16 mouse cellular contexts compared by ENCODE assay signal in the genomic region with DNA sequence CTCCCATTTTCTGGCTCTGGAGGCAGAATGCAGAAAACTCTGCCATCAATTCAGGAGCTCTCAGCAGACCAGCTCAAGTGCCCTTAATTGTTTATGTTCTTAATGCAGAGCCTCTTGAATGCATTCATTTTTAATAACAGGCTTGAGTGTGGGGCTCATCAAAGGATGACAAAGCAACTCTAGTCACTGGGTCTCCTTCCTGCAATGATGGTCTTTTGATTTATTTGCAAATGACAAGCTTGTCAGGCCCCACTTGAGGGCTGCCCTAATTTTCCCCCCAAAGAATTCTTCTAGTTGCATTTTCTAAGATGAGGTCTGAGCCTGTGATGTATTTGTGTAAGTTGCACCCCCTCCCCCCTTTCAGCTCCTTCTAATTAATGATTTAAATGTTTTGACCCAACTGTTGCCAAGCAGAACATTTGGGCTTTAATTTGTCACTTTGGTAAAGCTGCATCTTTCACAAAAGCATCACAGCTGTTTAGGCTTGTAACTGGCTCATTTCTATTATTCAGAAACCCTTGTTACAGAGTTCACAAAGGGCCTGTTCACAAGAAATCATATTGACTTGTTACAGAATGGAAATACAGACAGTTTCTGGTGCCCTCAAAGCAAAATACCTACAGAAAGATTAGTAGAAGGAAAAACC. TPM values are rescaled to one million over a fixed set of nuclear protein-coding genes. Genes with fewer than 3 reads are reported as not detected.
DNase-seq lines count a peak whose midpoint lies in the region; ATAC-seq and TF ChIP-seq lines count a peak whose summit lies in the region.
"Had no signal": no experiment of that assay in that cellular context is flagged by ENCODE, and none has a peak within 500 bp of the region (broad histone marks: within the 10 kb centered on the region; RNA-seq: fewer than 3 reads in every experiment).

No protein-coding gene starts in this region.

- H3K27me3 ChIP-seq in intestine, embryonic 16.5 days (replicated peaks; ENCODE audit: control insufficient read depth, insufficient read depth, low read length): no peaks in the 10 kb centered on the region
- H3K27me3 ChIP-seq in intestine, embryonic 15.5 days (replicated peaks): no peaks in the 10 kb centered on the region
- no peaks in the 10 kb centered on the region for H3K27me3 ChIP-seq in midbrain, embryonic 15.5 days (replicated peaks)
- no peaks in the 10 kb centered on the region for H3K27me3 ChIP-seq in midbrain, postnatal 0 days (ENCODE audit: insufficient read depth, low read length)
- no peaks in the 10 kb centered on the region for H3K27me3 ChIP-seq in forebrain, embryonic 14.5 days (replicated peaks; ENCODE audit: control insufficient read depth, insufficient read depth, low read length)
- H3K27me3 ChIP-seq: limb, embryonic 13.5 days; liver, embryonic 13.5 days had no signal

- H3K36me3 ChIP-seq in intestine, embryonic 16.5 days (ENCODE audit: control insufficient read depth, insufficient read depth, low read length): no peaks in the 10 kb centered on the region
- H3K36me3 ChIP-seq in intestine, embryonic 15.5 days: no peaks in the 10 kb centered on the region
- H3K36me3 ChIP-seq in midbrain, embryonic 15.5 days (replicated peaks): no peaks in the 10 kb centered on the region
- H3K36me3 ChIP-seq in midbrain, postnatal 0 days (ENCODE audit: insufficient read depth, low read length): peaks cover 6% of the 10 kb centered on the region; the same call in 1 of the 2 replicates
- H3K36me3 ChIP-seq in forebrain, embryonic 14.5 days (ENCODE audit: control insufficient read depth, insufficient read depth, low read length): peaks cover 7% of the 10 kb centered on the region; the same call in 1 of the 2 replicates

- no peak for DNase-seq in midbrain, postnatal 0 days (ENCODE audit: low spot score)
- DNase-seq in forebrain, embryonic 14.5 days (ENCODE audit: low spot score): peak; percentile 86
- DNase-seq in thymus, postnatal 25 days: no peak
- no peak for DNase-seq in cerebellum, postnatal 10 days
- DNase-seq: adrenal gland, postnatal 36 days; B cell, adult 2 months; cerebellum, adult 2 months; layer of hippocampus, postnatal 36 days; liver, embryonic 13.5 days; midbrain, embryonic 14.5 days; right cerebral cortex, adult 18-20 months had no signal

- H3K27ac ChIP-seq in intestine, embryonic 16.5 days (ENCODE audit: low read length): no peak overlapping the region
- no peak overlapping the region for H3K27ac ChIP-seq in intestine, embryonic 15.5 days
- no peak overlapping the region for H3K27ac ChIP-seq in midbrain, embryonic 15.5 days
- no peak overlapping the region for H3K27ac ChIP-seq in midbrain, postnatal 0 days (ENCODE audit: low read depth, low read length)
- no peak overlapping the region; the same call in 1 of the 2 replicates for H3K27ac ChIP-seq in forebrain, embryonic 14.5 days (ENCODE audit: low read depth, low read length)
- H3K27ac ChIP-seq: limb, embryonic 13.5 days; liver, embryonic 13.5 days had no signal

- no peaks in the 10 kb centered on the region for H3K9me3 ChIP-seq in intestine, embryonic 16.5 days (ENCODE audit: control insufficient read depth, low read length)
- no peaks in the 10 kb centered on the region for H3K9me3 ChIP-seq in intestine, embryonic 15.5 days
- H3K9me3 ChIP-seq in midbrain, embryonic 15.5 days: no peaks in the 10 kb centered on the region
- no peaks in the 10 kb centered on the region for H3K9me3 ChIP-seq in midbrain, postnatal 0 days (ENCODE audit: low read length)
- no peaks in the 10 kb centered on the region for H3K9me3 ChIP-seq in forebrain, embryonic 14.5 days (replicated peaks; ENCODE audit: control insufficient read depth, low read length)
- H3K9me3 ChIP-seq: limb, embryonic 13.5 days; liver, embryonic 13.5 days had no signal

- peak; percentile 36; the same call in 1 of the 2 replicates for ATAC-seq in intestine, embryonic 16.5 days
- ATAC-seq in intestine, embryonic 15.5 days: no peak
- peak; percentile 35; the same call in 1 of the 2 replicates for ATAC-seq in midbrain, embryonic 15.5 days (replicated peaks)
- ATAC-seq in midbrain, postnatal 0 days (ENCODE audit: low FRiP score): no peak
- peak; percentile 88 for ATAC-seq in forebrain, embryonic 14.5 days
- ATAC-seq: inflammation-experienced regulatory T-cells, adult 6 months had no signal

- H3K4me1 ChIP-seq in intestine, embryonic 16.5 days (ENCODE audit: control insufficient read depth, insufficient read depth, low read length): 0 out of 2 replicates have a peak, but pooled peaks cover 3% of the 10 kb centered on the region
- H3K4me1 ChIP-seq in intestine, embryonic 15.5 days (replicated peaks): no peaks in the 10 kb centered on the region
- peaks cover 17% of the 10 kb centered on the region for H3K4me1 ChIP-seq in midbrain, embryonic 15.5 days
- no peaks in the 10 kb centered on the region for H3K4me1 ChIP-seq in midbrain, postnatal 0 days (ENCODE audit: insufficient read depth, low read length)
- peaks cover 26% of the 10 kb centered on the region for H3K4me1 ChIP-seq in forebrain, embryonic 14.5 days (ENCODE audit: control insufficient read depth, insufficient read depth, low read length)

- no peak overlapping the region for H3K4me3 ChIP-seq in intestine, embryonic 16.5 days (ENCODE audit: low read length)
- no peak overlapping the region for H3K4me3 ChIP-seq in intestine, embryonic 15.5 days (replicated peaks)
- H3K4me3 ChIP-seq in midbrain, embryonic 15.5 days: no peak overlapping the region
- no peak overlapping the region for H3K4me3 ChIP-seq in midbrain, postnatal 0 days (ENCODE audit: low read depth, low read length)
- H3K4me3 ChIP-seq in forebrain, embryonic 14.5 days (ENCODE audit: low read depth, low read length): no peak overlapping the region
- H3K4me3 ChIP-seq: limb, embryonic 13.5 days; liver, embryonic 13.5 days had no signal

- TF ChIP-seq CTCF in midbrain, postnatal 0 days (IDR thresholded peaks at IDR 0.05): no peak

- H3K4me2 ChIP-seq in intestine, embryonic 16.5 days (ENCODE audit: low read depth, low read length): no peak overlapping the region
- H3K4me2 ChIP-seq in intestine, embryonic 15.5 days (replicated peaks): no peak overlapping the region
- H3K4me2 ChIP-seq in midbrain, embryonic 15.5 days: no peak overlapping the region
- no peak overlapping the region for H3K4me2 ChIP-seq in midbrain, postnatal 0 days (ENCODE audit: low read depth, low read length, poor library complexity, severe bottlenecking)
- peak overlapping the region; percentile 5; the same call in 1 of the 2 replicates for H3K4me2 ChIP-seq in forebrain, embryonic 14.5 days (ENCODE audit: low read length)
- H3K4me2 ChIP-seq: limb, embryonic 13.5 days; liver, embryonic 13.5 days had no signal

- H3K9ac ChIP-seq in intestine, embryonic 16.5 days (ENCODE audit: low read depth, low read length): no peak overlapping the region
- H3K9ac ChIP-seq in intestine, embryonic 15.5 days: no peak overlapping the region
- H3K9ac ChIP-seq in midbrain, embryonic 15.5 days: no peak overlapping the region
- no peak overlapping the region for H3K9ac ChIP-seq in midbrain, postnatal 0 days (replicated peaks; ENCODE audit: low read length, poor library complexity, severe bottlenecking)
- H3K9ac ChIP-seq in forebrain, embryonic 14.5 days (ENCODE audit: low read length): no peak overlapping the region
- H3K9ac ChIP-seq: limb, embryonic 13.5 days; liver, embryonic 13.5 days had no signal

RNA-seq across cellular contexts. Expression of gene Tle1, which starts 18.3 kb away (rescaled TPM):
- 12.5 and 14.0 TPM in 2 replicates for polyA plus RNA-seq in intestine, embryonic 16.5 days (2015; fragmentation: Nextera tagmentation; extraction: Ambion mirVana)
- polyA plus RNA-seq in intestine, embryonic 15.5 days (2015; fragmentation: Nextera tagmentation; extraction: Ambion mirVana): 18.0 and 19.9 TPM in 2 replicates
- polyA plus RNA-seq in midbrain, embryonic 15.5 days (2015; fragmentation: Nextera tagmentation; extraction: Ambion mirVana): 32.7 and 39.4 TPM in 2 replicates
- total RNA-seq in midbrain, postnatal 0 days (2014; rRNA removed): 77.9 and 91.6 TPM in 2 replicates
- 20.5 and 23.0 TPM in 2 replicates for polyA plus RNA-seq in midbrain, postnatal 0 days (2015; fragmentation: Nextera tagmentation; extraction: Ambion mirVana)
- polyA plus RNA-seq in forebrain, embryonic 14.5 days (2014; fragmentation: Nextera tagmentation; extraction: Ambion mirVana): 38.7 and 41.2 TPM in 2 replicates

Comparison
In these comparisons a context has a peak if more than half of its experiments do, and no peak if none do; other contexts are left out.
1. ATAC-seq: peak in intestine, embryonic 16.5 days (single experiment), midbrain, embryonic 15.5 days (single experiment) and forebrain, embryonic 14.5 days (single experiment); none in intestine, embryonic 15.5 days (single experiment) and midbrain, postnatal 0 days (single experiment).